Mouse (Mus musculus) hindbrain, embryonic 13.5 days (tissue): ENCODE measurements at regions not wholly inside any gene's neighbourhood (a gene's known extent, or its start where the extent isn't known, plus 50 kb on each side); places are given as distances from the start of the nearest gene placed in this dataset.
"Not testable (repeated sequence)": the region's sequence is repeated elsewhere in the genome, so short reads cannot be mapped to it uniquely, and the experiment has no call there.

Source experiments
- ATAC-seq: fragments of 200-750 bp; cut with Nextera tagmentation; 2 replicates; pipeline ENCODE4 v1.8.0; 2017; ENCODE audit warnings: moderate TSS enrichment; ENCODE audit not compliant: low FRiP score
- H3K27ac ChIP-seq: fragments of 300-500 bp; sonication (generic); 2 replicates; pipeline ENCODE4 v1.5.1; 2015; ENCODE audit warnings: inconsistent platforms, mild to moderate bottlenecking, moderate library complexity
- H3K27me3 ChIP-seq: fragments of 300-500 bp; sonication (generic); 2 replicates; pipeline ENCODE4 v1.6.1; 2015; ENCODE audit warnings: mild to moderate bottlenecking, inconsistent platforms
- H3K36me3 ChIP-seq: fragments of 300-500 bp; sonication (generic); 2 replicates; pipeline ENCODE4 v1.6.1; 2015; ENCODE audit warnings: mild to moderate bottlenecking, inconsistent platforms
- H3K4me1 ChIP-seq: fragments of 300-500 bp; sonication (generic); replicated peaks from 2 replicates; pipeline ENCODE4 v1.6.1; 2015; ENCODE audit warnings: inconsistent platforms
- H3K4me2 ChIP-seq: fragments of 300-500 bp; sonication (generic); 2 replicates; pipeline ENCODE4 v1.6.1; 2015; ENCODE audit warnings: inconsistent platforms, mild to moderate bottlenecking, moderate library complexity
- H3K4me3 ChIP-seq: fragments of 300-500 bp; sonication (generic); 2 replicates; pipeline ENCODE4 v1.5.1; 2015; ENCODE audit warnings: mild to moderate bottlenecking, inconsistent platforms
- H3K9ac ChIP-seq: fragments of 300-500 bp; sonication (generic); 2 replicates; pipeline ENCODE4 v1.6.1; 2015; ENCODE audit warnings: mild to moderate bottlenecking, inconsistent platforms
- H3K9me3 ChIP-seq: fragments of 300-500 bp; sonication (generic); 2 replicates; pipeline ENCODE4 v1.6.1; 2016; ENCODE audit warnings: inconsistent platforms
- WGBS: fragments of 180-500 bp; shearing (Covaris S2); methylation state at CpG from one replicate; pipeline ENCODE4 v1.1.7; 2015; 5-methylcytosine and 5-hydroxymethylcytosine counted together

GRCm38 (mm10) chr15:41984267-41984666 is 1850.1 kb downstream of the 9330182O14Rik start:
- Histone ChIP-seq H3K27ac (no peak overlapping the region), H3K4me1 (no peaks in the 10 kb centered on the region), H3K36me3 (no peaks in the 10 kb centered on the region), H3K4me2 (no peak overlapping the region), H3K27me3 (no peaks in the 10 kb centered on the region), H3K9ac (no peak overlapping the region), H3K9me3 (no peaks in the 10 kb centered on the region), H3K4me3 (no peak overlapping the region)
- WGBS, result 97% methylated on average over 4 of the region's 4 CpGs
- ATAC-seq, result no peak

- no peak overlapping the region for H3K9ac ChIP-seq
- no peak for ATAC-seq
- H3K27me3 ChIP-seq, result no peaks in the 10 kb centered on the region
- no peak overlapping the region for H3K4me3 ChIP-seq
- H3K4me1 ChIP-seq, result no peaks in the 10 kb centered on the region
- H3K9me3 ChIP-seq, result no peaks in the 10 kb centered on the region
- no peaks in the 10 kb centered on the region for H3K36me3 ChIP-seq
- H3K4me2 ChIP-seq, result no peak overlapping the region
- 86% methylated on average over 3 of the region's 3 CpGs for WGBS
- no peak overlapping the region for H3K27ac ChIP-seq
Measured at GRCm38 (mm10) chr15:41986264-41986663, 1852.1 kb downstream of the 9330182O14Rik start.

- H3K36me3 ChIP-seq, result no peaks in the 10 kb centered on the region
- H3K4me1 ChIP-seq, result no peaks in the 10 kb centered on the region
- H3K4me2 ChIP-seq, result no peak overlapping the region
- no peak for ATAC-seq
- H3K27ac ChIP-seq, result no peak overlapping the region
- no peak overlapping the region for H3K9ac ChIP-seq
- no peaks in the 10 kb centered on the region for H3K9me3 ChIP-seq
- H3K27me3 ChIP-seq, result no peaks in the 10 kb centered on the region
- WGBS, result 66% methylated on average over 2 of the region's 2 CpGs
- no peak overlapping the region for H3K4me3 ChIP-seq
Measured at GRCm38 (mm10) chr15:41989065-41989464, 1854.9 kb downstream of the 9330182O14Rik start.

GRCm38 (mm10) chr15:41991816-41992215 is 1857.7 kb downstream of the 9330182O14Rik start:
- no peak for ATAC-seq

GRCm38 (mm10) chr15:42032286-42032685 is 1898.1 kb downstream of the 9330182O14Rik start:
- H3K4me2 ChIP-seq, H3K27me3 ChIP-seq, ATAC-seq, H3K4me3 ChIP-seq, H3K36me3 ChIP-seq, H3K4me1 ChIP-seq, H3K27ac ChIP-seq, H3K9ac ChIP-seq, H3K9me3 ChIP-seq: not testable (repeated sequence)
- WGBS, result 95% methylated on average over 12 of the region's 12 CpGs

More at GRCm38 (mm10) chr15:41991816-41992215, 1857.7 kb downstream of the 9330182O14Rik start:
- Histone ChIP-seq H3K27ac (no peak overlapping the region), H3K36me3 (no peaks in the 10 kb centered on the region), H3K9me3 (no peaks in the 10 kb centered on the region), H3K4me3 (no peak overlapping the region), H3K4me1 (no peaks in the 10 kb centered on the region), H3K27me3 (no peaks in the 10 kb centered on the region), H3K9ac (no peak overlapping the region), H3K4me2 (no peak overlapping the region)

- Histone ChIP-seq H3K9ac (no peak overlapping the region), H3K9me3 (no peaks in the 10 kb centered on the region), H3K4me2 (no peak overlapping the region), H3K36me3 (no peaks in the 10 kb centered on the region), H3K4me3 (no peak overlapping the region), H3K27me3 (no peaks in the 10 kb centered on the region), H3K27ac (no peak overlapping the region), H3K4me1 (peaks cover 7% of the 10 kb centered on the region)
- peak; percentile 74; the same call in 1 of the 2 replicates for ATAC-seq
- 23% methylated on average over 4 of the region's 4 CpGs for WGBS
Measured at GRCm38 (mm10) chr15:42047088-42047976, 1913.2 kb downstream of the 9330182O14Rik start.

GRCm38 (mm10) chr15:42056772-42057171 is 1922.6 kb downstream of the 9330182O14Rik start:
- Histone ChIP-seq H3K27ac (no peak overlapping the region), H3K4me1 (no peaks in the 10 kb centered on the region), H3K4me3 (no peak overlapping the region), H3K27me3 (no peaks in the 10 kb centered on the region), H3K9ac (no peak overlapping the region), H3K36me3 (no peaks in the 10 kb centered on the region), H3K9me3 (no peaks in the 10 kb centered on the region), H3K4me2 (no peak overlapping the region)
- WGBS, result 77% methylated on average over 3 of the region's 3 CpGs
- ATAC-seq, result no peak

GRCm38 (mm10) chr15:42068207-42068831 is 1934.2 kb downstream of the 9330182O14Rik start:
- H3K4me3 ChIP-seq, result no peak overlapping the region
- H3K4me2 ChIP-seq, result no peak overlapping the region
- ATAC-seq, result peak; percentile 85
- no peaks in the 10 kb centered on the region for H3K36me3 ChIP-seq
- no peaks in the 10 kb centered on the region for H3K27me3 ChIP-seq
- H3K27ac ChIP-seq, result no peak overlapping the region
- H3K4me1 ChIP-seq, result no peaks in the 10 kb centered on the region
- H3K9me3 ChIP-seq, result no peaks in the 10 kb centered on the region
- no peak overlapping the region for H3K9ac ChIP-seq
- 68% methylated on average over 5 of the region's 5 CpGs for WGBS

- Histone ChIP-seq H3K4me3 (no peak overlapping the region), H3K4me2 (no peak overlapping the region), H3K36me3 (no peaks in the 10 kb centered on the region), H3K27ac (no peak overlapping the region), H3K9me3 (no peaks in the 10 kb centered on the region), H3K27me3 (no peaks in the 10 kb centered on the region), H3K9ac (no peak overlapping the region), H3K4me1 (no peaks in the 10 kb centered on the region)
- 0 out of 2 replicates have a peak, but pooled peaks have one; percentile 61 for ATAC-seq
- WGBS, result 58% methylated on average over 3 of the region's 3 CpGs
Measured at GRCm38 (mm10) chr15:42069072-42069471, 1934.9 kb downstream of the 9330182O14Rik start.

GRCm38 (mm10) chr15:42073486-42073885 is 1939.3 kb downstream of the 9330182O14Rik start:
- Histone ChIP-seq H3K4me2 (no peak overlapping the region), H3K9me3 (no peaks in the 10 kb centered on the region), H3K27ac (no peak overlapping the region), H3K4me1 (no peaks in the 10 kb centered on the region), H3K36me3 (no peaks in the 10 kb centered on the region), H3K9ac (no peak overlapping the region), H3K4me3 (no peak overlapping the region), H3K27me3 (no peaks in the 10 kb centered on the region)
- no peak for ATAC-seq

GRCm38 (mm10) chr15:42082436-42082835 is 1948.3 kb downstream of the 9330182O14Rik start:
- H3K4me3 ChIP-seq, result no peak overlapping the region
- ATAC-seq, result no peak
- no peaks in the 10 kb centered on the region for H3K4me1 ChIP-seq
- WGBS, result 92% methylated on average over 2 of the region's 2 CpGs
- no peaks in the 10 kb centered on the region for H3K27me3 ChIP-seq
- H3K9ac ChIP-seq, result no peak overlapping the region
- no peaks in the 10 kb centered on the region for H3K9me3 ChIP-seq
- H3K36me3 ChIP-seq, result no peaks in the 10 kb centered on the region
- no peak overlapping the region for H3K4me2 ChIP-seq
- no peak overlapping the region for H3K27ac ChIP-seq

- no peaks in the 10 kb centered on the region for H3K27me3 ChIP-seq
- H3K9me3 ChIP-seq, result no peaks in the 10 kb centered on the region
- no peak overlapping the region for H3K4me3 ChIP-seq
- H3K27ac ChIP-seq, result no peak overlapping the region
- no peaks in the 10 kb centered on the region for H3K36me3 ChIP-seq
- no peaks in the 10 kb centered on the region for H3K4me1 ChIP-seq
- WGBS, result 66% methylated on average over 2 of the region's 2 CpGs
- no peak overlapping the region for H3K9ac ChIP-seq
- no peak for ATAC-seq
- H3K4me2 ChIP-seq, result no peak overlapping the region
Measured at GRCm38 (mm10) chr15:42100730-42101129, 1966.6 kb downstream of the 9330182O14Rik start.

- no peak overlapping the region for H3K27ac ChIP-seq
Measured at GRCm38 (mm10) chr15:42104816-42105215, 1970.7 kb downstream of the 9330182O14Rik start.

More at GRCm38 (mm10) chr15:42104816-42105215, 1970.7 kb downstream of the 9330182O14Rik start:
- no peaks in the 10 kb centered on the region for H3K4me1 ChIP-seq
- no peak overlapping the region for H3K9ac ChIP-seq
- ATAC-seq, result no peak
- WGBS, result 79% methylated on average over 2 of the region's 2 CpGs
- no peaks in the 10 kb centered on the region for H3K9me3 ChIP-seq
- no peaks in the 10 kb centered on the region for H3K27me3 ChIP-seq
- H3K4me3 ChIP-seq, result no peak overlapping the region
- no peaks in the 10 kb centered on the region for H3K36me3 ChIP-seq
- H3K4me2 ChIP-seq, result no peak overlapping the region
